Mouse (Mus musculus) liver, adult (tissue): ENCODE data around the gene Clstn1.

Source experiments
- GATA4 ChIP-seq: IDR thresholded peaks from 2 replicates; pipeline ENCODE4 v1.6.1; 2014; ENCODE audit warnings: mild to moderate bottlenecking, low read length; ENCODE audit not compliant: insufficient replicate concordance

Gene Clstn1

GRCm38 (mm10) chr4:149561986-149562904, 24.0 kb upstream of the Clstn1 start:
- TF ChIP-seq GATA4, result no peak

DNA sequence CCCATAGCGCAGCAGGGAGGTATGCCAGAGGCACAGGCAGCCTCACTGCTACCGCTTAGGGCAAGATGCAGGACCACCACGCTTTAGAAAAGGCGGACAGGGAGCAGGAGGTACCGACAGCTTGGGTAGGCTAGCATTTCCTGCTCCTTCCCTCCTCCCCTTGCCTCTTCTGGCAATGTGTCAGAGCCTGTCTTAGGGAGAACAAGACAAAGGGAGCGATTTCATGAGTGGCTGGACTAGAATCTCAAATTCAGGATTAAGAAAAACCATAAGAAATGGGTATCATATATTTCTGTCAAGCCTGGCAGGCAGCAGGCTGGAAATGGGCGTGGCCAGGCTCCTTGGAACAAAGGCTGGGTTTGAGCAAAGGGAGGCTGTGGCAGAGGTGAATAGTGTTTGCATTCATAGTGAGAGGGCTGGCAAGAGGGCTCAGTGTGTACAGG, 23.3 kb upstream of the Clstn1 start:
- no peak for TF ChIP-seq GATA4

DNA sequence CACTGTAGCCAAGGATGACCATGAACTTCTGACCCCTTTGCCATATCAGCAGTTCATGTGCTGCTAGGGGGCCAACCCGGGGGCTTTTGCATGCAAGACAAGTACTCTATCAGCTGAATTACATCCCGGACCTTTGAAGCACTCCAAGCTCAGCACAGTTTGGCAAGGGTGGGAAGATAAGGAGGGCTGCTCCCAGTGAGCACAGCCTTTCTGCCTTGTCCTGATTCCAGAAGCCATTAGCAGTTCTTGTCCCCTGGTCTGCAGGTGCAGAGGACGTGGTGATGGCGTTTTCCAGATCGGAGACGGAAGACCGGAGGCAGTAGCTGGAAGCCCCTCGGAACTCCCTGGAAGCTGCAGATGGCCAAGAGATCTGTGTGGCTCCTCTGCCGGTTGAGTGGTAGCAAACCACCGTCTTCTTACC, 22.3 kb upstream of the Clstn1 start:
- no peak for TF ChIP-seq GATA4

GRCm38 (mm10) chr4:149564452-149565407, 21.5 kb upstream of the Clstn1 start:
- TF ChIP-seq GATA4, result no peak

DNA sequence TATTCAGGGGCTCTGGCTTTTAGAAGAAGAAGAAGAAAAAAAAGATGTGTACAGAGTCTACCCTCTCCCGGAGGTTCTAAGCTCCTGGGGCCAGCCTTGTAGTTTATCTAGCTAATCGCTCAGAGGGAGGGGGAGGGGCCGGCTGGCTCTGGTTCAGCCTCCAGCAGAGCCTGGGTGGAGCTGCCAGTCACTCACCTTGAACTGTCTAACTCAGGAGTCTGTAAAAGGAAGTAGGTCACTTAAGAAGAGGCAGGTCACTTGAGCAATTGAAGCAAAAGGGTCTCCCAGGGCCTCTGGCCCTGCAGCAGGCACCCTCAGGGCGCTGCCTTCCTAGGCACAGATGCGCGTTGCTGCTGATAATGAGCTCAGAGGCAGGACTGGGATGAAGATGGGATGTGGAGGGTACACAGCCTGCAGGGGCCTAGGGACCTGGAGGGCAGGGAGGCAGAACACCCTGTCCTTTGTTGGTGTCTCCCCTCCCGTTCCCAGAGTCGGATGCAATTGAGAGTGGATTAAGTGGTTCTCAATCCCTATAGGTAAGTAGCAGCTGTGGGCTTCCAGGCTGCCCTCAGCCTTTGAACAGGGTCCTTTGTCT, 18.7 kb upstream of the Clstn1 start:
- TF ChIP-seq GATA4, result no peak

- no peak for TF ChIP-seq GATA4
Observed at GRCm38 (mm10) chr4:149568622-149569021, 17.6 kb upstream of the Clstn1 start.

DNA sequence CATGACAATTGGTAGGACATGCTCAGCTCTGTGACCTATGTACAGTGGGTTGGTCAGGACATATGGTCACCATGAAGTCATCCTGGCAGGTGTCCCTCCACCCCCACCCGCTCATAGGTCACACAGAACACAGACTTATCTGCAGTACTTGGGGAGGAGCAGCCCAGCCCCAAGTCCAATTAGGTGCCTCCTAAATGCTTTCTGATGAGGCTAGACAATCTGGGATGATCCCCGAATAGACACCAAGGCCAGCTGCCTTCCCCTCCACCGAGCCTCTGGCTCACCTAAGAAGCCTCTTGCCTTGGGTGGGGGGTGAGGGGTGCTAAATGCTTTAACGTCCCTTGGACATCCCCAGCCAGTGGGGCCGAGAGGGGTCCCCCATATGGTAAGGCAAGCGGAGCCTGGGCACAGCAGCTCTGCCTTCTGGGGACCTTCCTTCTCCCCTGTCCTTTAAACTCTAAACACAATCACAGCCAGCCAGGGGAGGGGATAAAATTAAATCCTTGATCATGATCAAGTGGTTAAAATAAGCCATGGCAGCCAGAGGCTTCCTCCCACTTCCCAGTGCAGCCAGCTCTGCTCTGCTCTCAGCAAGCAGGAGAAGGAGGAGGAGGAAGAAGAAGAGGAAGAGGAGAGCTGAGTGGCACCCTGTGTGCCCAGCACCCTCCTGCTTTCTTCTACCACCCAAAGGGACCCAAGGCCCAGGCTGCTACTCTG, 16.3 kb upstream of the Clstn1 start:
- TF ChIP-seq GATA4, result no peak

DNA sequence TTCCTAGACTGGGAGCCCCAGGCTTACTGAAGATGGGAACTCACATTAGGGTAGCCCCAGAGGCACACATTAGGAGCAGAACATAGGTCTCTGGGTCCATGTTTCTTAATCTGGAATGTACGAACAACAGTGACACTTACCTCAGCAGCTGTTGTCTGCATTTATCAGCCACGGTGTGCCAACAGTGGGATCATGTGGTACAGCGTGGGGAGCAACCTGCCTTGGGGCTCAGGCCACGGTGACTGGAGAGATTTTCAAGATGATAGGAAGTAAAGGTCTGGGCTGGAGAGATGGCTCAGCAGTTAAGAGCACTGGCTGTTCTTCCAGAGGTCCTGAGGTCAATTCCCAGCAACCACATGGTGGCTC, 15.8 kb upstream of the Clstn1 start:
- no peak for TF ChIP-seq GATA4

- TF ChIP-seq GATA4, result no peak
Observed at GRCm38 (mm10) chr4:149571209-149571608, 15.1 kb upstream of the Clstn1 start.

- TF ChIP-seq GATA4, result no peak
Observed at GRCm38 (mm10) chr4:149571651-149572149, 14.6 kb upstream of the Clstn1 start.

- no peak for TF ChIP-seq GATA4
Observed at GRCm38 (mm10) chr4:149572446-149572845, 13.8 kb upstream of the Clstn1 start.

GRCm38 (mm10) chr4:149572851-149573250, 13.4 kb upstream of the Clstn1 start:
- TF ChIP-seq GATA4, result no peak

- no peak for TF ChIP-seq GATA4
Observed at GRCm38 (mm10) chr4:149574391-149574821, 11.9 kb upstream of the Clstn1 start.

- TF ChIP-seq GATA4, result no peak
Observed at GRCm38 (mm10) chr4:149576061-149576460, 10.2 kb upstream of the Clstn1 start.
